Mouse (Mus musculus): Measurements from ENCODE around the gene Hist1h3c. TPM values are rescaled to one million over a fixed set of nuclear protein-coding genes. Genes with fewer than 3 reads are reported as not detected.
"Not testable (repeated sequence)": the region's sequence is repeated elsewhere in the genome, so short reads cannot be mapped to it uniquely, and the experiment has no call there.

The Hist1h3c gene
- polyA plus RNA-seq, 1 experiment from 2014 or later, result 0.27 TPM

- H3K4me3 ChIP-seq (ENCODE audit: low read depth, low read length), result no peak overlapping the region
- no peak for TF ChIP-seq CTCF (IDR thresholded peaks at IDR 0.05)
- TF ChIP-seq EP300 (IDR thresholded peaks at IDR 0.05), result no peak
- ATAC-seq, result no peak
- H3K27ac ChIP-seq (ENCODE audit: low read length), result no peak overlapping the region
- no peaks in the 10 kb centered on the region for H3K4me1 ChIP-seq (ENCODE audit: insufficient read depth, low read depth, low read length)
- no peak overlapping the region for H3K9ac ChIP-seq (replicated peaks; ENCODE audit: low read depth)
- no peaks in the 10 kb centered on the region for H3K27me3 ChIP-seq (replicated peaks; ENCODE audit: insufficient read depth, low read length)
- no peaks in the 10 kb centered on the region for H3K9me3 ChIP-seq (ENCODE audit: low read length)
- H3K4me2 ChIP-seq (replicated peaks; ENCODE audit: low read depth, low read length), result no peak overlapping the region
- H3K36me3 ChIP-seq (ENCODE audit: insufficient read depth, low read length), result no peaks in the 10 kb centered on the region
- DNase-seq (ENCODE audit: low spot score), result no peak
- 61% methylated on average over 4 of the region's 4 CpGs for WGBS
These were observed 36.7 kb downstream of the Hist1h3c start for GRCm38 (mm10) chr13:23708654-23709053.

GRCm38 (mm10) chr13:23708041-23708440 is 37.4 kb downstream of the Hist1h3c start:
- no peak overlapping the region for H3K4me3 ChIP-seq (ENCODE audit: low read depth, low read length)
- no peaks in the 10 kb centered on the region for H3K36me3 ChIP-seq (ENCODE audit: insufficient read depth, low read length)
- H3K27me3 ChIP-seq (replicated peaks; ENCODE audit: insufficient read depth, low read length), result no peaks in the 10 kb centered on the region
- WGBS, result 89% methylated on average over 4 of the region's 4 CpGs
- H3K27ac ChIP-seq (ENCODE audit: low read length), result no peak overlapping the region
- ATAC-seq (no peak), DNase-seq (ENCODE audit: low spot score) (no peak)
- TF ChIP-seq CTCF (IDR thresholded peaks at IDR 0.05) (no peak), EP300 (IDR thresholded peaks at IDR 0.05) (no peak)
- no peaks in the 10 kb centered on the region for H3K4me1 ChIP-seq (ENCODE audit: insufficient read depth, low read depth, low read length)
- H3K4me2 ChIP-seq (replicated peaks; ENCODE audit: low read depth, low read length), result no peak overlapping the region
- H3K9ac ChIP-seq (replicated peaks; ENCODE audit: low read depth), result no peak overlapping the region
- H3K9me3 ChIP-seq (ENCODE audit: low read length), result no peaks in the 10 kb centered on the region

- no peak for DNase-seq (ENCODE audit: low spot score)
- Histone ChIP-seq H3K4me3 (ENCODE audit: low read depth, low read length) (no peak overlapping the region), H3K9ac (replicated peaks; ENCODE audit: low read depth) (no peak overlapping the region), H3K27me3 (replicated peaks; ENCODE audit: insufficient read depth, low read length) (no peaks in the 10 kb centered on the region), H3K36me3 (ENCODE audit: insufficient read depth, low read length) (no peaks in the 10 kb centered on the region), H3K9me3 (ENCODE audit: low read length) (no peaks in the 10 kb centered on the region), H3K27ac (ENCODE audit: low read length) (no peak overlapping the region), H3K4me2 (replicated peaks; ENCODE audit: low read depth, low read length) (no peak overlapping the region), H3K4me1 (ENCODE audit: insufficient read depth, low read depth, low read length) (no peaks in the 10 kb centered on the region)
- no peak for ATAC-seq
- 93% methylated on average over 12 of the region's 12 CpGs for WGBS
- no peak for TF ChIP-seq CTCF (IDR thresholded peaks at IDR 0.05)
These were observed 38.6 kb downstream of the Hist1h3c start for GRCm38 (mm10) chr13:23706771-23707170.

DNA sequence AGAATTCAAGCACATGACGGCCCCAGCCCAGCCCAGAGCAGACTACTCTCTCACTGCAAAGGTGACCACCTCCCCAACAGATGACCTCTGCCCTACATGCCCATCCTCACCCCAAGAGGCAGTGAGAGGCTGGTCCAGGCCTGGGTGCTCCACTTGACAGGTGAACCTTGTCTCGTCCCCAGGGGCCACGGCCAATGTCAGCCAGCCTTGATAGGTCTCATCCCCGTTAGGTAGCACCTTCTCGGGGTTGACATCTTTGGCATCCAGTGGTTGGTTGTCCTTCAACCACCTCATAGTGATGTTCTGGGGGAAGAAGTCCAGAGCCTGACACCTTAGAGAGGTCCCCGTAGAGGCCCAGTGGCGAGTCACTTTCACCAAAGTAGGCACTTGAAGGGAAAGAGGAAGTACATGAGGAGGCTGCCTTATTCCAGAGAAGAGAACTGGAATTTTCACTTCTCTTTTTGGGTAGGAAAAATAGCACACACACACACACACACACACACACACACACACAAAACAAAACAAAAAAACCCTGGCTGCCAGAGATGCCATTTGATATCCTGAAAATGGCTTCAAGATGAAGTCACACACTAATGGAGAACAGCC is 39.5 kb downstream of the Hist1h3c start:
- 82% methylated on average over 7 of the region's 7 CpGs for WGBS
- ATAC-seq (no peak), DNase-seq (ENCODE audit: low spot score) (no peak)
- TF ChIP-seq CTCF (IDR thresholded peaks at IDR 0.05) (no peak), EP300 (IDR thresholded peaks at IDR 0.05) (no peak)
- no peaks in the 10 kb centered on the region for H3K27me3 ChIP-seq (replicated peaks; ENCODE audit: insufficient read depth, low read length)
- no peaks in the 10 kb centered on the region for H3K4me1 ChIP-seq (ENCODE audit: insufficient read depth, low read depth, low read length)
- no peak overlapping the region for H3K4me2 ChIP-seq (replicated peaks; ENCODE audit: low read depth, low read length)
- no peak overlapping the region for H3K27ac ChIP-seq (ENCODE audit: low read length)
- no peaks in the 10 kb centered on the region for H3K36me3 ChIP-seq (ENCODE audit: insufficient read depth, low read length)
- H3K4me3 ChIP-seq (ENCODE audit: low read depth, low read length), result no peak overlapping the region
- H3K9me3 ChIP-seq (ENCODE audit: low read length), result no peaks in the 10 kb centered on the region
- no peak overlapping the region for H3K9ac ChIP-seq (replicated peaks; ENCODE audit: low read depth)

DNA sequence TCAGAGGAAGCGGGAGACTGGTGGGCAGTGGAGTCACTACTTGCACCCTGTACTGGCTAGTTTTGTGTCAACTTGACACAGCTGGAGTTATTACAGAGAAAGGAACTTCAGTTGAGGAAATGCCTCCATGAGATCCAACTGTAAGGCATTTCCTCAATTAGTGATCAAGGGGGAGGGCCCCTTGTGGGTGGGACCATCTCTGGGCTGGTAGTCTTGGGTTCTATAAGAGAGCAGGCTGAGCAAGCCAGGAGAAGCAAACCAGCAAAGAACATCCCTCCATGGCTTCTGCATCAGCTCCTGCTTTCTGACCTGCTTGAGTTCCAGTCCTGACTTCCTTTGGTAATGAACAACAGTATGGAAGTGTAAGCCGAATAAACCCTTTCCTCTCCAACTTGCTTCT is 42.6 kb downstream of the Hist1h3c start:
- H3K27me3 ChIP-seq (replicated peaks; ENCODE audit: insufficient read depth, low read length); ATAC-seq; H3K4me1 ChIP-seq (ENCODE audit: insufficient read depth, low read depth, low read length); H3K9ac ChIP-seq (replicated peaks; ENCODE audit: low read depth); H3K27ac ChIP-seq (ENCODE audit: low read length); H3K9me3 ChIP-seq (ENCODE audit: low read length); DNase-seq (ENCODE audit: low spot score); H3K36me3 ChIP-seq (ENCODE audit: insufficient read depth, low read length); H3K4me2 ChIP-seq (replicated peaks; ENCODE audit: low read depth, low read length); H3K4me3 ChIP-seq (ENCODE audit: low read depth, low read length): not testable (repeated sequence)
- 60% methylated on average over 2 of the region's 2 CpGs for WGBS

DNA sequence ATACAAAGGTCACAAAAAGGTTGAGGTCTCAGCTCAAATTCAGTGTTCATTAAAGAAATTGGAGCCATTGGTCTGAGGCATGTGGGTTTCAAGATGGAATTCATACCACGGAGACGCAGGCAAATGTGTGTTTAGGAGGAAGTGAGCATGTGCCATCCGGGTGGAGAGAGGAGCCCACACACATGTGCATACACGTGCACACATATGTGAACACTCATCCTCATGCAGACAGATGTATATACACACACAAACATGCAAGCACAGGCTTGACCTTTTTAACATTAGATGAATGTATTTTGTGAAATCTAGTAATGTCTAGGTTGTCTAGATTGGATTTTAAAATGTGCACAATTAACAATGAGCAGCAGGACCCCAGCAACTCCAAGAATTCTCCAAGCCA is 43.2 kb downstream of the Hist1h3c start:
- Histone ChIP-seq H3K36me3 (ENCODE audit: insufficient read depth, low read length) (no peaks in the 10 kb centered on the region), H3K27me3 (replicated peaks; ENCODE audit: insufficient read depth, low read length) (no peaks in the 10 kb centered on the region), H3K4me2 (replicated peaks; ENCODE audit: low read depth, low read length) (no peak overlapping the region), H3K4me1 (ENCODE audit: insufficient read depth, low read depth, low read length) (no peaks in the 10 kb centered on the region), H3K27ac (ENCODE audit: low read length) (no peak overlapping the region), H3K4me3 (ENCODE audit: low read depth, low read length) (no peak overlapping the region), H3K9me3 (ENCODE audit: low read length) (no peaks in the 10 kb centered on the region), H3K9ac (replicated peaks; ENCODE audit: low read depth) (no peak overlapping the region)
- DNase-seq (ENCODE audit: low spot score), result no peak
- WGBS, result 75% methylated on average over 4 of the region's 4 CpGs
- no peak for ATAC-seq
- TF ChIP-seq EP300 (IDR thresholded peaks at IDR 0.05), result no peak
- no peak for TF ChIP-seq CTCF (IDR thresholded peaks at IDR 0.05)

All from lung, postnatal 0 days (tissue).